Mouse (Mus musculus): Measurements from ENCODE around the gene Abca4. TPM values are rescaled to one million over a fixed set of nuclear protein-coding genes. Genes with fewer than 3 reads are reported as not detected.

Abca4 gene
- polyA plus RNA-seq, 1 experiment from 2014 or later = 1.5 TPM

- ATAC-seq (no peak), DNase-seq (ENCODE audit: low read depth, low spot score) (no peak)
- CTCF ChIA-PET = interaction anchor here (0.9 to 2.7 kb wide), 4 partner anchors 10 to 22 kb away, joined by 3 to 12 read pairs (median 4); no protein-coding TSS in a partner anchor
- in situ Hi-C loops (cut with MboI; ENCODE audit: low pct_unique_long_range_greater_than_20kb) = loop anchor here (10.0 kb wide), 2 partner anchors 289 to 469 kb away; no protein-coding TSS in a partner anchor
- POLR2A ChIA-PET = interaction anchor here (0.7 to 1.1 kb wide), 3 partner anchors 14 to 454 kb away, joined by 3 read pairs; no protein-coding TSS in a partner anchor
- TF ChIP-seq CTCF (IDR thresholded peaks at IDR 0.05) = no peak
- no peaks in the 10 kb centered on the region for H3K27me3 ChIP-seq
Observed at GRCm38 (mm10) chr3:122176018-122176417, 131.8 kb downstream of the Abca4 start.

- ATAC-seq = no peak
- no peak for TF ChIP-seq CTCF (IDR thresholded peaks at IDR 0.05)
- no peak for DNase-seq (ENCODE audit: low read depth, low spot score)
- ChIA-PET POLR2A (no interaction called here), CTCF (interaction anchor here (2.7 kb wide), 1 partner anchor 21 kb away, joined by 12 read pairs; no protein-coding TSS in a partner anchor)
- no peaks in the 10 kb centered on the region for H3K27me3 ChIP-seq
- in situ Hi-C loops (cut with MboI; ENCODE audit: low pct_unique_long_range_greater_than_20kb) = loop anchor here (10.0 kb wide), 2 partner anchors 288 to 468 kb away; no protein-coding TSS in a partner anchor
Observed at GRCm38 (mm10) chr3:122176706-122177390, 132.6 kb downstream of the Abca4 start.

GRCm38 (mm10) chr3:122184109-122184508 is 139.9 kb downstream of the Abca4 start:
- CTCF ChIA-PET = interaction anchor here (0.7 to 1.9 kb wide), 6 partner anchors 8 to 72 kb away, joined by 3 to 8 read pairs (median 4); partner anchors contain the start of gene Gclm
- no peaks in the 10 kb centered on the region for H3K27me3 ChIP-seq
- no peak for DNase-seq (ENCODE audit: low read depth, low spot score)
- peak; percentile 61 for TF ChIP-seq CTCF (IDR thresholded peaks at IDR 0.05)
- in situ Hi-C loops (cut with MboI; ENCODE audit: low pct_unique_long_range_greater_than_20kb) = no loop called here
- ATAC-seq = no peak
- POLR2A ChIA-PET = no interaction called here

GRCm38 (mm10) chr3:122186975-122187374 is 142.7 kb downstream of the Abca4 start:
- no peak for DNase-seq (ENCODE audit: low read depth, low spot score)
- ChIA-PET POLR2A (no interaction called here), CTCF (interaction anchor here (0.9 to 1.1 kb wide), 2 partner anchors 12 to 17 kb away, joined by 3 read pairs; no protein-coding TSS in a partner anchor)
- no peak for TF ChIP-seq CTCF (IDR thresholded peaks at IDR 0.05)
- no peaks in the 10 kb centered on the region for H3K27me3 ChIP-seq
- in situ Hi-C loops (cut with MboI; ENCODE audit: low pct_unique_long_range_greater_than_20kb) = no loop called here
- ATAC-seq = no peak

- peak; percentile 73 for ATAC-seq
- ChIA-PET POLR2A (interaction anchor here (1.5 to 3.1 kb wide), 4 partner anchors 11 to 57 kb away, joined by 3 to 12 read pairs (median 8); partner anchors contain the start of gene Gclm), CTCF (interaction anchor here (0.8 to 6.7 kb wide), 9 partner anchors 11 to 656 kb away, joined by 3 to 62 read pairs (median 3); partner anchors contain the start of gene Gclm)
- in situ Hi-C loops (cut with MboI; ENCODE audit: low pct_unique_long_range_greater_than_20kb) = no loop called here
- no peaks in the 10 kb centered on the region for H3K27me3 ChIP-seq
- no peak for DNase-seq (ENCODE audit: low read depth, low spot score)
- no peak for TF ChIP-seq CTCF (IDR thresholded peaks at IDR 0.05)
Observed at GRCm38 (mm10) chr3:122196621-122197298, 152.5 kb downstream of the Abca4 start.

- ATAC-seq (no peak), DNase-seq (ENCODE audit: low read depth, low spot score) (no peak)
- no peaks in the 10 kb centered on the region for H3K27me3 ChIP-seq
- in situ Hi-C loops (cut with MboI; ENCODE audit: low pct_unique_long_range_greater_than_20kb) = no loop called here
- ChIA-PET POLR2A (interaction anchor here (0.6 to 3.1 kb wide), 6 partner anchors 9 to 221 kb away, joined by 3 to 12 read pairs (median 4); partner anchors contain the start of gene Gclm), CTCF (interaction anchor here (1.0 to 6.7 kb wide), 8 partner anchors 9 to 97 kb away, joined by 3 to 62 read pairs (median 4); partner anchors contain the start of gene Gclm)
- TF ChIP-seq CTCF (IDR thresholded peaks at IDR 0.05) = no peak
Observed at GRCm38 (mm10) chr3:122198532-122198931, 154.3 kb downstream of the Abca4 start.

GRCm38 (mm10) chr3:122198966-122199381 is 154.7 kb downstream of the Abca4 start:
- H3K27me3 ChIP-seq = no peaks in the 10 kb centered on the region
- in situ Hi-C loops (cut with MboI; ENCODE audit: low pct_unique_long_range_greater_than_20kb) = no loop called here
- POLR2A ChIA-PET = interaction anchor here (1.2 to 3.1 kb wide), 3 partner anchors 35 to 47 kb away, joined by 4 to 10 read pairs (median 5); partner anchors contain the start of gene Gclm
- CTCF ChIA-PET = interaction anchor here (1.0 to 6.7 kb wide), 7 partner anchors 9 to 97 kb away, joined by 3 to 62 read pairs (median 5); partner anchors contain the start of gene Gclm
- no peak for DNase-seq (ENCODE audit: low read depth, low spot score)
- no peak for TF ChIP-seq CTCF (IDR thresholded peaks at IDR 0.05)
- no peak for ATAC-seq

GRCm38 (mm10) chr3:122199600-122199999 is 155.4 kb downstream of the Abca4 start:
- no peak for DNase-seq (ENCODE audit: low read depth, low spot score)
- CTCF ChIA-PET = interaction anchor here (1.1 to 6.7 kb wide), 5 partner anchors 8 to 67 kb away, joined by 3 to 62 read pairs (median 12); partner anchors contain the start of gene Gclm
- in situ Hi-C loops (cut with MboI; ENCODE audit: low pct_unique_long_range_greater_than_20kb) = no loop called here
- TF ChIP-seq CTCF (IDR thresholded peaks at IDR 0.05) = no peak
- POLR2A ChIA-PET = interaction anchor here (1.2 to 3.1 kb wide), 2 partner anchors 36 to 46 kb away, joined by 4 to 10 read pairs; partner anchors contain the start of gene Gclm
- no peaks in the 10 kb centered on the region for H3K27me3 ChIP-seq
- no peak for ATAC-seq

GRCm38 (mm10) chr3:122200017-122200416 is 155.8 kb downstream of the Abca4 start:
- H3K27me3 ChIP-seq = no peaks in the 10 kb centered on the region
- ATAC-seq (no peak), DNase-seq (ENCODE audit: low read depth, low spot score) (no peak)
- POLR2A ChIA-PET = no interaction called here
- CTCF ChIA-PET = interaction anchor here (6.7 kb wide), 1 partner anchor 47 kb away, joined by 62 read pairs; the partner anchor contains the start of gene Gclm
- in situ Hi-C loops (cut with MboI; ENCODE audit: low pct_unique_long_range_greater_than_20kb) = loop anchor here (5.0 kb wide), 2 partner anchors 47 to 177 kb away; partner anchors contain the start of gene Gclm
- TF ChIP-seq CTCF (IDR thresholded peaks at IDR 0.05) = no peak

GRCm38 (mm10) chr3:122200447-122200846 is 156.2 kb downstream of the Abca4 start:
- in situ Hi-C loops (cut with MboI; ENCODE audit: low pct_unique_long_range_greater_than_20kb) = loop anchor here (5.0 kb wide), 2 partner anchors 47 to 177 kb away; partner anchors contain the start of gene Gclm
- no peaks in the 10 kb centered on the region for H3K27me3 ChIP-seq
- ChIA-PET CTCF (interaction anchor here (6.7 kb wide), 1 partner anchor 47 kb away, joined by 62 read pairs; the partner anchor contains the start of gene Gclm), POLR2A (no interaction called here)
- no peak for ATAC-seq
- DNase-seq (ENCODE audit: low read depth, low spot score) = no peak
- no peak for TF ChIP-seq CTCF (IDR thresholded peaks at IDR 0.05)
